Mouse (Mus musculus) stomach, postnatal 0 days (tissue): Measurements from ENCODE around the gene Stx7.

Experiments
- CTCF ChIP-seq: IDR thresholded peaks from 2 replicates; pipeline ENCODE4 v1.5.1; 2016; ENCODE audit warnings: antibody characterized with exemption, low read depth, mild to moderate bottlenecking, moderate library complexity
- EP300 ChIP-seq: optimal IDR thresholded peaks from 2 replicates; pipeline ENCODE3; 2016; ENCODE audit warnings: antibody characterized with exemption

GRCm38 (mm10) chr10:24159575-24159974 is 10.5 kb downstream of the Stx7 start:
- TF ChIP-seq CTCF, result no peak
- no peak for TF ChIP-seq EP300
